Mouse (Mus musculus) right cerebral cortex, postnatal 36 days (tissue): ENCODE measurements around the gene Ranbp2.

Source experiments
- DNase-seq, 2 experiments: peaks; one replicate each; pipeline ENCODE4 v3.0.0; 2022; ENCODE audit warnings: low spot score in 2 of 2, mixed read lengths in 1 of 2

The Ranbp2 gene

DNA sequence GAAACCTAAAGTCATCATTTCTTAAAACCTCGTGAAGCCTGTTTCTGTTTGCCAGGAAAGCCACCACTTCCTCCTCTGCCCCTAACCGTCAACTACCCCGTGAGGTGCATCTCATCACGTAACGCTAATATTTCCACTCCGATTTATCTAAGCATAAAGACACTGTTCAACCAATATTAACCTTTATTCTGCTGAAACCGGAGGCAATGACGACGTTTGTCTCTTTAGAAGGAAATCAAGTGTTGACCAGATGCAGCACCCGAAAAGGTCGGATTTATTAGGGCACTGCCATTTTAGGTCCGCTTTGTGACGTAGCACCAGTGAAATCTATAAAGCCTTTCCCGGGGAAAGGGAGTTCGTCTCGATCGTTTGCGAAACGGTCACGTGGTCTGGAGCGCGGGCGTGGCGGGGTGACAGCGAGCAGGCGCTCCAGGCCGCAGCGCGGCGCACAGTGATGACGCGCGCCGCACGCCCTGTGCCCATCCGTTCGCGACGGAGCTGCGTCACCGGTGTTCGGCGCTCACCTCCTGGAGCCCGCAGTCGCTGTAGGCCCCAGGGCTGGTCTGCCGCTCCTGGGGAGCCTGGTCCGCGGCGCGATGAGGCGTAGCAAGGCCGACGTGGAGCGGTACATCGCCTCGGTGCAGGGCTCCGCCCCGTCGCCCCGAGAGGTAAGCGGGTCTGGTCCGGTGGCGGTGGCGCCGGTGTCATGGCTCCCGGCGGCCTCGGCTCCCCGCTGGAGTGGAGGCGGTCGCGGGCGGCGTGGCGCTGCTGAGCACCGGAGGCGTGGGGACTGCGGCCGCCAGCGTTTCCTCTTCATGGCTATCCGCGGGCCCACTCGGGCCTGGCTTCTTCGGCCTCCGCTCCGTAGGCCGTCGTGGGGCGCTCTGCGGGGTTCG, at the start of gene Ranbp2:
Ranbp2 (plus strand) TSS at position 537 of the 896 bp plus-strand sequence.
- DNase-seq: peak; percentile 98

DNA sequence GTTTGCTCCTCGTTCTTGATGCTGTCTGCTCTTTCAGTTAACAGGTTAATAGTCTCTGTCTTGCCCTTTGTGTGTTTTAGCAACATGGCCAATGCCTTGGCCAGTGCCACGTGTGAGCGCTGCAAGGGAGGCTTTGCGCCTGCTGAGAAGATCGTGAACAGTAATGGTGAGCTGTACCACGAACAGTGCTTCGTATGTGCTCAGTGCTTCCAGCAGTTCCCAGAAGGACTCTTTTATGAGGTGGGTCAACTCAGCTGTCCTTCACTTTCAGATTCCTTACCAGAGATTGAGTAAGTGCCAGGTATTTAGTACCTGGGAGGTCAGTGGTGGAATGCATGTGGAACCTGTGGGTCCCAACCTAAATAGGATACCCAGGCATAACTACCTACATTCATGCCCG, 47.8 kb upstream of the Ranbp2 start:
- no peak for DNase-seq

DNA sequence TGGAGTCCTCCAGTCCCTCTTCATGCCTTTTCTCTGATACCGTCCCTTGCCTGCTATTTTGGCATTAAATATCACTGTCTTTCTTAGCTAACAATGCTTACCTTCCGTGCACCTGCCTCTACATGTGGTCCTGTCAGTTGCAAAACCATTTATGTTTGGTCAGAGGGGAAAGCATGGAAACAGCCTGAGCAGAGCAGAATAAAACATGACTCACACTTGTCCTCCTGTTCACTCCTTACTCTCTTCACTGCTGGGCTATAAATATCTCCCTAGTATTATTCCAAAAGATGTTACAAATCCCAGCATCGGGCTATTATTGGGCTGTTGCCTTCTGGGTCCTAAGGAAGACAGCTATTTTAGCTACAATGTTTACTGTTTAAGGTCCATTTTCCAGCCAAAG, 44.9 kb upstream of the Ranbp2 start:
- DNase-seq: no peak

DNA sequence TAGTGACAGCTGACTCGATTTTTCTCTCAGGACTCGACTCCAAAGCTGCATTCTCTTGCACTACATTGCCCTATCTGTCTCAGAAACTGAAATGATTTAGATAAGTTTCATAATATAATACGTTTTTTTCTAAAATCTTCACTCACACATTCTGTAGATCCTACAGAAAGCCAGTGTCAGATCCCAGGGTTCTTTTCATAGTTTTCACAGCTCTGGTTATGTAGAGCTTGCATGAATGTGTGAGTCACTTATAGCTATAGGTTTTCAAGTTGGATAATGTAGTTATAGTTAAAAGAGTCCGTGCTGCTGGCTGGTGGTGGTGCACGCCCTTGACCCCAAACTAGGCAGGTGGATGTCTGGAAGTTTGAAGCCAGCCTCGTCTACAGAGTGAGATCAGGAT, 42.1 kb upstream of the Ranbp2 start:
- no peak for DNase-seq

DNA sequence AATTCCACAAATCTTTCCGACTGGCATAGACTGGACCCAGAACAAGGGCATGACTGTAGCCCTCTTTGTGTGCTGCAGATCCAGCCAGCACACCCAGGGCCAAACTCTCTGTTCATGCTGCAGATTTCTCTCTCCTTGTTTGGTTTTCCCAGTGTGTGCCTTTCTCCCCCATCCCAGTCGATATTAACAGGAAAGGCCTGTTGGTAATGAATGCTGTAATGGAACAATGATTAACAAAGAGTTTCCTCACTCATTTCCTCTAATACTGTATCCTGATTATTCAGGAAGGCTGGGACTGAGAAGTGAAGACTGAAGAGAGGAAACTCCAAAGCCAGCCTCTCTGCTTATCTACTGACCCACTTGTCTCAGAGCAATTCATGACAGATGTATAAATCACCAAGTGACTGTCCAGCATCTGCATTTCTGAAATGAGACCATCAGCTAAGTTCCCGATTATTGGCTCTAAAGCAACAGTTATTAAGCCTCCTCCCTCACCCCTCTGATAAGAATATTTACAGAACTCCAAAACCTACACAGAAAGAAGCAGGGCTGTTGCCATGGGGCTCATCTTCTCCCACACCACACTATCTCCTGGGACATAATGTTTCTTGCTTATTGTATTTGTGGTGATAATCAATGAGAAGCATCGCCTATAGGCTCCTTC, 41.3 kb upstream of the Ranbp2 start:
- DNase-seq: no peak

DNA sequence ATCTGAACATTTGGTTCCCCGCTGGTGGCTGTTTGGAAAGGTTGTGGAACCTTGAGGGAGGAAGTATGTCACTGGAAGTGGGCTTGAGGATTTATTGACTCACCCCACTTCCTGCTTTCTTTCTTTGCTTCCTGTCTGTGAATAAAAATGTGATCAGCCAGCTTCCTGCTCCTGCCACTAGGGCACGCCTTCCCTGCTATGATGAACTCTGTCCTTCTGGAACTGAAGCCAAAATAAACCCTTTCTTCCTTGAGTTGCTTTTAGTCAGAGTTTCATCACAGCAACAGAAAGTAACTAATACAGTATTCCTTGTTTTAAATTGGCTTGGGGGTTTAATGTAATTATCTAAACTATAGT, 40.8 kb upstream of the Ranbp2 start:
- no peak for DNase-seq

DNA sequence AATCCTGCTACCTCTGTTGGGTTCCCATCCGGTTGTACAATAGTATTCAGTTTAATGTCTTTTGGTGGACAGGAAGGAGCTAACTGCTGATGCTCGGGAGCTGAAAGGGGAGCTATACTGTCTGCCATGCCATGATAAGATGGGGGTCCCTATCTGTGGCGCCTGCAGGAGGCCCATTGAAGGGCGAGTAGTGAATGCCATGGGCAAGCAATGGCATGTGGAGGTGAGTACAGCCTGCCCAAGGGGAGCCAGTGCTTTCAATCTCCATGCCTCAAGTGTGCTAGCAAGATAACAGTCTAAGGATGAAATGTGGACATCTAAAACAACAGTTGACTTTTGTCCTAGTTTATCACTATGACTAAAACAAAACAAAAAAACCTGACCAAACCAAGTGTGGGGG, 34.4 kb upstream of the Ranbp2 start:
- DNase-seq: no peak

DNA sequence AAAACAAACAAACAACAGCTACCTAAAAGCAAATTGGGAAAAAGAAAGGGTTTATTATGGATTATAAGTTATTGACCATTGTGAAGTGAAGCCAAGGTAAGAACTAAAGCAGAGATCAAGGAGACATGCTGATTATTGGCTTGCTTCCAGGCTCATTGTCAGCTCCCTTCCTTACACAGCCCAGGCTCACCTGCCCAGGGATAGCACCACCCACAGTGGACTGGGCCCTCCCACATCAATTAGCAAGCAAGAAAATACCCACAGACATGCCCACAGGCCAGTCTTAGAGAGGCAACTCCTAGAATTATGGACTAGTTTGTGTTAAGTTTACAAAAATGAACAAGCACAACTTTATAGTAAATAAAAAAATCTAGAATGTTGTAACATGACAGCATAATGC, 33.9 kb upstream of the Ranbp2 start:
- DNase-seq: no peak

DNA sequence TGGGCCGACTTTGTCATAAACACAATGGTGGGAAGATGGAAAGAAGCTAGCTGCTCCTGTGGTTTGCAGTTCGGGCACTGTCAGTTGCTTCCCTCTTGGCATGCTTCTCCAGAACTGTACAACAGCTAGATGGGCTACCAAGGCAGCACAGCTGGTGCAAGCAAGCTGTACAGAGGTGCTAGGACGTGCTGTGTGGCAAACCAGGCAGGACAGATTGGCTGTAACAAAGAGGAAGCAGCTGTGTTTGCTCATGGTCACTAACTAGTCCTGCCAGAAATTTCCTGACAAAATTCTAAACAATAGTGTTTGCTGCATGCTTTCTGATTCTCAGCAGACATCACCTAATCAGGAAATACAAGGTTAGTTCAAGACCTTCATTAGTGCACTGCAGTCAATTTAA, 30.0 kb upstream of the Ranbp2 start:
- DNase-seq: no peak

DNA sequence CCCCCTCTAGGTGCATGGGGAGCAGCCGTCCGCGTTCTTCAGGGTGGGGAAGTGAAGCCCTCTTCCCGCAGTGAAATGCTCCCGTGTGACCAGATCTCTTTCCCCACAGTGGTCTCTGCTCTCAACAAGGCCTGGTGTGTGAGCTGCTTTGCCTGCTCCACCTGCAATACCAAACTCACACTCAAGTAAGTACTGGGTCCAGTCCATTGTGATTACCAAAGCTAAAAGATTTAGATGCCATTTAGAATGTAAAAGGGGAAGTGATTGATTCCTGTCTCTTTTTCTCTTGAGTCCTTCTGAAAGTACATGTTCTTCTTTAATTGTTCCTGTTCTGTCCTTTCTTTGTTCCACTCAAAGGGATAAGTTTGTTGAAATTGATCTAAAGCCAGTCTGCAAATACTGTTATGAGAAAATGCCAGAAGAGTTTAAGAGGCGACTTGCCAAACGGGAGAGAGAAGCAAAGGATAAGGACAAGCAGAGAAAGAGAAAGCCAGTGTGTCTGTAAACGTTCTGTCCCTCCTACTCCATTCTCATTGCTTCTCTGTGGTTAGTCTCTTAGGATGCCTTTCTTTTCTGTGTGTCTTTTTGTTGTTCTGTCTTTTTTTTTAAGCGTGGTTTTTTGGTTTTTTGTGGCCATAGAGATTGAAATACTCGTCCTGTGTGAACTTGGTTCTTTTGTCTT, 28.3 kb upstream of the Ranbp2 start:
- DNase-seq: no peak

DNA sequence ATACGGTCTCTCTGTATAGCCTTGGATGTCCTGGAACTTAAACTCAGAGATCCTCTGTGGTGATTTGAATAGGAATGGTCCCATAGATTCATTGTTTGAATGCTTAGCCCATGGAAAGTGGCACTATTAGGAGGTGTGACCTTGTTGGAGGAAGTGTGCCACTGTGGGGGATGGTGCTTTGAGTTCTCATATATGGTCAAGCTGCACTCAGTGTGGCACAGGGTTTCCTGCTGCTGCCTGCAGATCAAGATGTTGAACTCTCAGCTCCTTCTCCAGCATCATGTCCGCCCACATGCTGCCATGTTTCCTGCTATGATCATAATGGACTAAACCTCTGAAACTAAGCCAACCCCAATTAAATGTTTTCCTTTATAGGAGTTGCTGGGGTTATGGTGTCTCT, 18.8 kb upstream of the Ranbp2 start:
- DNase-seq: no peak

DNA sequence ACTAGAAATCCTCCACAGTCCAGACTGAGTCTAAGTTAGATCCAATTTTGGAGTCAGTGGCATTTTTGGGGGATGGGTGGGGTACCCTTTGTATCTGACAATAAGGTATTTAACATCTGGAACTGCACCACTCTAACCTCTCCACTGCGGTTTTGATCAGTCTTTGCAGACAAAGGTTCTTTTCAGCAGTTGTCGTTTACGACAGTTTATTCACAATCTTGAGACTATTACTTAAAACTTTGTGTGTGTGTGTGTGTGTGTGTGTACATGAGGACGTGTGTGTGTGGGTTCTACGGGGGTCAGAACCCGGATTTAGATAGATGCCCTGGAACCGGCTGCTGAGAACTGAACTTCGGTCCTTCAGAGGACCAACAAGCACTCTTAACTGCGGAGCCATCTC, 870 bp upstream of the Ranbp2 start:
- DNase-seq: peak; percentile 4 to 6

DNA sequence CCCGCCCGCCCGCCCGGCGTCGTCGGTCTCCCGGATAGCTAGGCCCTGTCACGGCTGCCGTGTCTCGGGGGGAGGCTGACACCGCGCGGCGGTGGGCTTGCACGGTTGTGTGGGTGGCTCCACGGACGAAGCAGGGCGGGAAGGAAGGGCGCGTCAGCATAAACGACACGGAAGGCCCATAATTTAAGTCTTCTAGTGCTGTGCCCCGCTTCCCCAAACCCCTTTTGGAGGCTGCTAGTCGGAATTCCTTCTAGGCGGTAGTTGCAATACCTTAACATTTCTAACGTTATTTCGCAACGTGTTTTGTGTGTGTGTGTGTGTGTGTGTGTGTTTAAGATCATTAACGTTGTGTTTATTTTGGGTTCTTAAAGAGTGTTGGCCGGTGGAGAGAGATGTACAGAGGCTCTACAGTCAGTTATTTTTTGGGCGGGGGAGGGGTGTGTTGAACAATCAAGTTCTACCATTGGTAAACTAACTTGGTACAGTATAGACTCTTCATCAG, 611 bp downstream of the Ranbp2 start:
- no peak for DNase-seq

DNA sequence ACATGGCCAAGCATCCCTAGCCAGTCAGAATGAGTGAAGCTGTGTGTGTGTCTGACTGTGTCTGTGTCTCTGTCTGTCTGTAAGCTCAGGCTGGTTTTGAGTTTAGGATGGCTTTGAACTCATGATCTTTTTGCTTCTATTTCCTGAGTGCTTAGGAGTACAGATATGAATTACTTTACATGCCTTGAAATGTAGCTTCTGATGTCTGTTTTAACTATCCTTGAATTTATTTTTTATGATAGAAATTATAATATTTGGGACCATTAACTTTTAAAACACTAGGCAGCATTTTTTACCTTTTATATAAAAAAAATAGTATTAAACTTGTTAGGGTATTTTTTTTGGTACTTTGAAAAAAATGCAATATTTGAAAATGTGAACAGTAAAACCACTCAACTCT, 4.9 kb downstream of the Ranbp2 start:
- no peak for DNase-seq

DNA sequence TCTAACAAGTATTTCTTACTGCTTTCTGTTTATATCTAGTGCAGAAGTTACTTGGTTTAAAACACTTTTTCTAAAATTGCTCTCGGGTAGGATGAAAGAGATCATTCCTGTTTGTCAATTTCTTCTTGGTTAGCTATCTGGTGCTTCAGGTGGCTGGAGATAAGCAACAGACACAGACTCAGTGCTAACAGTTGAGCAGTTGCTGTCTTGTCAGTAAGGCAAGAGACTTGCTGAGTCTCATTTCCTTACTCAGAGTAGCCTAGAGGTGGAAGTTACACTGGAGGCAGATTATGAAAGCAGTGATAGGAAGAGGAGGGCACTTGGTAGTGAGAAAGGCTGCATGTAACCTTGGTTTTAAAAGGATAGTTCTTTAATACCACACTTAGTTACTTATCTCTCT, 5.5 kb downstream of the Ranbp2 start:
- DNase-seq: no peak

DNA sequence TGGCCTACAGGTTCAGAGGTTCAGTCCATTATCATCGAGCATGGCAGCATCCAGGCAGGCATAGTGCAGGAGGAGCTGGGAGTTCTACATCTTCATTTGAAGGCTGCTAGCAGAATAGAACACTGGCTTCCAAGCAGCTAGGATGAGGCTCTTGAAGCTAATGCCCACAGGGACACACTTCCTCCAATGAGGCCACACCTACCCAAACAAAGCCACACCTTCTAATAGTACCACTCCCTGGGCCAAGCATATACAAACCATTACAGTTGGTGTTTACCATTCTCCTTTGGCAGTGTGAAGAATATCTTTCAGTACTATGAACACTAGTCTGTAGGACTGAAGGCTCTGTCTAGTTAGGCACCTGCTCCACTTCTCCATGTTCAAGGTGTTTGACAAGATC, 13.2 kb downstream of the Ranbp2 start:
- no peak for DNase-seq

DNA sequence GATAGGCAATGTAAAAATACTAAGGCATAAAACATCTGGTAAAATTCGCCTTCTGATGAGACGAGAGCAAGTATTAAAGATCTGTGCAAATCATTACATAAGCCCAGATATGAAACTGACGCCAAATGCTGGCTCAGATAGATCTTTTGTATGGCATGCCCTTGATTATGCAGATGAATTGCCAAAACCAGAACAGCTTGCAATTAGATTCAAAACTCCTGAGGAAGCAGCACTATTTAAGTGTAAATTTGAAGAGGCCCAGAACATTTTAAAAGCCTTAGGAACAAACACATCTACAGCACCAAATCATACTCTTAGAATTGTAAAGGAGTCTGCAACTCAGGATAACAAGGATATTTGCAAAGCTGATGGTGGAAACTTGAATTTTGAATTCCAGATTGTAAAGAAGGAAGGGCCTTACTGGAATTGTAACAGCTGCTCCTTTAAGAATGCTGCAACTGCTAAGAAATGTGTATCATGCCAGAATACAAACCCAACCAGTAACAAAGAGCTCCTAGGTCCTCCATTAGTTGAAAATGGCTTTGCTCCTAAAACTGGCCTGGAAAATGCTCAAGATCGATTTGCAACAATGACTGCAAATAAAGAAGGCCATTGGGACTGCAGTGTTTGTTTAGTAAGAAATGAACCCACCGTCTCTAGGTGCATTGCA, 30.5 kb downstream of the Ranbp2 start:
- no peak for DNase-seq

DNA sequence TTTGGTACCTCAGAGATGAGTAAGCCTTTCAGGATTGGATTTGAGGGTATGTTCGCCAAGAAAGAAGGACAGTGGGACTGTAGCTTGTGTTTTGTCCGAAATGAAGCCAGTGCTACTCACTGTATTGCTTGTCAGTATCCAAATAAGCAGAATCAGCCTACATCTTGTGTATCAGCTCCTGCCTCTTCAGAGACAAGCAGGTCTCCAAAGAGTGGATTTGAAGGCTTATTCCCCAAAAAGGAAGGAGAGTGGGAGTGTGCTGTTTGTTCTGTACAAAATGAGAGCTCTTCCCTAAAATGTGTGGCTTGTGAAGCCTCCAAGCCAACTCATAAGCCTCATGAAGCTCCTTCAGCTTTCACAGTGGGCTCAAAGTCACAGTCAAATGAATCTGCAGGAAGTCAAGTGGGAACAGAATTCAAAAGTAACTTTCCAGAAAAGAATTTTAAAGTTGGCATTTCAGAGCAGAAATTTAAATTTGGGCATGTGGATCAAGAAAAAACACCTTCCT, 31.4 kb downstream of the Ranbp2 start:
- DNase-seq: no peak

DNA sequence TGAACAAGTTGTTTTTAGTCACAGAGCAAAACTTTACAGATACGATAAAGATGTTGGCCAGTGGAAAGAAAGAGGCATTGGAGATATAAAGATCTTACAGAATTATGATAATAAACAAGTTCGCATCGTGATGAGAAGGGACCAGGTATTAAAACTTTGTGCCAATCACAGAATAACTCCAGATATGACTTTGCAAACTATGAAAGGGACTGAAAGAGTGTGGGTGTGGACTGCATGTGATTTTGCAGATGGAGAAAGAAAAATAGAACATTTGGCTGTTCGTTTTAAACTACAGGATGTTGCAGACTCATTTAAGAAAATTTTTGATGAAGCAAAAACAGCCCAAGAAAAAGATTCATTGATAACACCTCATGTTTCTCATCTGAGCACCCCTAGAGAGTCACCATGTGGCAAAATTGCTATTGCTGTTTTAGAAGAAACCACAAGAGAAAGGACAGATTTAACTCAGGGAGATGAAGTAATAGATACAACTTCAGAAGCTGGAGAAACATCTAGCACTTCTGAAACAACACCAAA, 33.3 kb downstream of the Ranbp2 start:
- no peak for DNase-seq

DNA sequence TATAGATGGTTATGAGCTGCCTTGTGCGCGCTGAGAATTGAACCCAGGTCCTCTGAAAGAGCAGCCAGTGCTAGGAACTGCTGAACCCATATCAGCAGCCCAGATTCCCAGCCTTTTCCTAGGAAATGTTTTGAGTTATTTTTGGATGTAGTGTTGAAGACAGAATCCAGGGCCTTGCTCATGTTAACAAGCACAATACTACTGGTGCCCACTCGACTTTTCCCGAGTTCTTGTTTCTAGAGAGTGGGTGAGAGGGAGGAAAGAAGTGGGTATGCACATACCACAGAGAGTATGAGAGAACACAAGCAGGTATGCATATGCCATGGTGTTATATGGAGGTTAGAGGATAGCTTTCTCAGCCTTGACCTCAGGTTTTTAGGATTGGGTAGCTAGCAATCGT, 44.3 kb downstream of the Ranbp2 start:
- no peak for DNase-seq

DNA sequence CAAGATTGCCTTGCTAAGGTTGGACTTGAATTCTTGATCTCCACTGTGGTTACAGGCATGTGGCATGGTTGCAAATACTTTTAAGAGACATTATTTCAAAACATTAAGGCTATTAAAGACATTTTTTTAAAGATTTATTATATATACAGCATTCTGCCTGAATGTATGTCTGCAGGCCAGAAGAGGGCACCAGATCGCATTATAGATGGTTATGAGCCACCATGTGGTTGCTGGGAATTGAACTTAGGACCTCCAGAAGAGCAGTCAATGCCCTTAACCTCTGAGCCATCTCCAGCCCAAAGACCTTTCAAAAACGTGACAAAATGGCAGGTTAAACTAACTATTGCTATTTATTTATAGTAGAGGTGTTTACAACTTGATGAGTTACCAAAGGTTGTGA, 48.9 kb downstream of the Ranbp2 start:
- no peak for DNase-seq

DNA sequence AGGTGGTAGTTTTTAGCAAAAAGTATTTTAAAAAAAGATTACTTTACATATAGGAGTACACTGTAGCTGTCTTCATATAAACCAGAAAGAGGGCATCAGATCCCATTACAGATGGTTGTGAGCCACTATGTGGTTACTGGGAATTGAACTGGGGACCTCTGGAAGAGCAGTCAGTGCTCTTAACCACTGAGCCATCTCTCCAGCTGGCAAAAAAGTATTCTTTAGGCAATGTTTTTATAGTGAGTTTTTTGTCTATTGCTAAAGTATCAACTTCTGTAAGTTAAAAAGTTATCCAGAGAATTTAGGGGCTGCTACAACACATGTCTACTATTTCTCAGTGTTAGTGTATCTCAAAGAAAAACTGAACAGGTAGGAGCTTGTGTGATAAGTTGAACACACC, 50.0 kb downstream of the Ranbp2 start:
- no peak for DNase-seq
